Mouse (Mus musculus) embryonic fibroblast, embryonic 13.5 days (primary cell): Measurements from ENCODE around the gene Kalrn.

Source experiments
- CTCF ChIP-seq: IDR thresholded peaks from 2 replicates; pipeline ENCODE4 v1.5.1; 2011; ENCODE audit warnings: mild to moderate bottlenecking, control low read depth, low read length, moderate library complexity, borderline replicate concordance; ENCODE audit not compliant: insufficient read depth
- POLR2A ChIP-seq: IDR thresholded peaks from 2 replicates; pipeline ENCODE4 v1.6.1; 2011; ENCODE audit warnings: low read depth, mild to moderate bottlenecking, control low read depth, low read length, moderate library complexity

GRCm38 (mm10) chr16:34112490-34112889 lies 460.8 kb downstream of the Kalrn start:
- peak; percentile 51; the same call in 1 of the 2 replicates for TF ChIP-seq CTCF
- no peak for TF ChIP-seq POLR2A
